Mouse (Mus musculus) CD4-positive, CD25-positive, alpha-beta regulatory T cell, adult 2 months (primary cell): ENCODE measurements around the gene Eif4g3.
"Not testable (repeated sequence)": the region's sequence is repeated elsewhere in the genome, so short reads cannot be mapped to it uniquely, and the experiment has no call there.

Experiments
- DNase-seq: peaks from one replicate; pipeline ENCODE4 v3.0.0-alpha.2; 2012; ENCODE audit warnings: low read depth, low spot score

The Eif4g3 gene

DNA sequence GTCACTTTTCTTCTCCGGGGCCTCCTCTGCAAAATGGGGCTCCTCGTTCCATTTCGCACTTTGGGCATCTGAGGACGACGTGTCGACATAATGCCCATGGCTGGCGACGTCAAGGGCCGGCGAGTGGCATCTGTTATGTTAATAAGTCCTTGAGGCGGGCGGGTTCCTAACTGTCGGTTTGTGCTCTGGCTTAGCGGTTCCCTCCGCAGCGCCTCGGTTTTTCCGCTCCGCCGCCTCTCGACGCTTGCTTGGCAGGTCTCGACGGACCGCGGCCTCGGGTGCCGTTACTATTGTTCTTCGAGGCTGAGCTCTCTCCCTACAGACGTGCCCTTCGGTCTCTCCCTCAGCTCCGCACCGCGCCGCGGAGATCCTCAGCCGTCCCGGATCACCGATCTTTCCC is at the start of gene Eif4g3:
Eif4g3 (plus strand) TSS at position 133 of the 400 bp plus-strand sequence.
- DNase-seq, result no peak

DNA sequence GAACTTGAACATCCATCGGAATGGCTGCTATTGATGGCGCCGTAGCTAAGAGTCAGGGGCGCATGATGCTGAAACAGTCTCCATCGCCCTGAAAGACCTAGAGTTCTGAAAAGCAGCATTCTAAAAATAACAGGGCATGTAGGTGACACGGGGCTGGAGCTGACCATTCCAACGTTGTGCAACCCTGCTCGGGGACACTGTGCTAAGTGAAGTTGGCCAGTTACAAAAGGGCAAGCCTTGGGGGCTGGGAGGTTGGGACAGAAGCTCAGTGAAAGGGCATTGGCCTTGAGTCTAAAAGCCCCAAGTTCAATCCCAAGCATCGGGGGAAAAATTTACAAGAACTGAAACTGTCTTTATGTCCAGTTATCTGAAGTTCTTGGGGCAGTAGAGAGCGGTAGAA is 49.3 kb upstream of the Eif4g3 start:
- no peak for DNase-seq

DNA sequence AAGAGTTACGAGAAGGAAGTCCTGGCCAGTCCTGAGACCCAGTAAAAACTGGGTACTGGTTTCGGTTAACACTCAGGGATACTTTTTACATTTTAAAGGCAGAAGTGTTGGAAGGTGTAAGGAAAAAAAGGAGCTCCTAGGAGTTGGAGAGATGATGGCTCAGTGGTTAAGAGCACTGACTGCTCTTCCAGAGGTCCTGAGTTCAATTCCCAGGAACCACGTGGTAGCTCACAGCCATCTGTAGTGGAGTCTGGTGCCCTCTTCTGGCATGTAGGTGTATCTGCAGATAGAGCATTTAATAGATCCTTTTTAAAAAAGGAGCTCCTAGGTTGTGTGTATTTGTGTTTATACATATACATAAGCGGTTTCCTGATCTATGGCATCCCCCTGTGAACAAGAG is 47.4 kb upstream of the Eif4g3 start:
- DNase-seq, result peak; percentile 56

DNA sequence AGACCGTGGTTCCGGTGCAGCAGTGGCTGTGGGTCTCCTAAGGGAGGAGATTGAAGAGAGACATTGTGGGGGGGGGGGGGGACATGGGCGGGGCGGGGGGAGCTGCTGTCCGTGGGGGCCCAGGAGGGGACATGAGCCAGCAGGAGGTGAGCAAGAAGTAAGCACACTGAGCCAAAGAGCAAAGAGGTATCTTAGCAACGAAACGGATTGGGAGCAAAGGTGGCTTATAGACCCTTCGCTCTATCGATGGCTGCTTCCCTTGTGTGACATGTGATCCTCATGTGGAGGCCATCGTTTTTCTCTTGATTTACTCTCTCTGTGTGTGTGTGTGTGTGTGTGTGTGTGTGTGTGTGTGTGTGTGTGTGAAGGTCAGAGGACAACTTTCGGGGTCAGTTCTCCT is 46.4 kb upstream of the Eif4g3 start:
- no peak for DNase-seq

DNA sequence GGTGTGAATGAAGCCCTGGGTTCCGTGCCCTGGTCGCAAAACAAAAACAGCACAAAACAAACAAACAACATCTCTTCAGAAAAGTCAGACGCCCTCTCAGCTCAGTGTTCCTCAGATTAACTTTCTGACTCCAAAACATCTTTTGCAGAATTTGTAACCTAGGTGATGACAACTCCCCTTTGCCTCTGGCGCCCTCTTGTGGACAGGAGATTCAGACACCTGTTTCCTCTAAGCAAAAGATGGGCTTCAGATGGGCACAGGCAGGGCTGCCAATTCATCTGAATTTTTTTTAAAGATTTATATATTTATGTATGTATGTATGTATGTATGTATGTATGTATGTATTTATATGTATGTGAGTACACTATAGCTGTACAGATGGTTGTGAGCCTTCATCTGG is 40.0 kb upstream of the Eif4g3 start:
- peak; percentile 88 for DNase-seq

DNA sequence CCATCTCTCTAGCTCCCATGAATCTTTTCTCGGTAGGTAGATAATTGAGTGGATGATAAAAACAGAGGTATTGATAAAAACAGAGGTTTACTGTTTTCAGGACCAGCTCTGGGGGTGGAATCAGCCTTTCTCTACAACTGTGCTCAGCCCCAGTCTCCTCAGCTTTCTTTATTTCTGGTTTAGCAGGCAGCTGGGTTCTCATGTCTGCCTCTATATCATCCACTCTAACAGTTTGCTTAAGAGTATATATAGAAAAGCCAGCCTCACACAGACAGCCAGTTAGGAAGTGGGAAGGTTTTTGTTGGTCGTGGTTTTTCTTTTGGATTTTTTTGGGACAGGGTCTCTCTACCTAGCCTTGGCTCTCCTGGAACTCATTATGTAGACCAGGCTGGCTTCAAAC is 38.6 kb upstream of the Eif4g3 start:
- no peak for DNase-seq

DNA sequence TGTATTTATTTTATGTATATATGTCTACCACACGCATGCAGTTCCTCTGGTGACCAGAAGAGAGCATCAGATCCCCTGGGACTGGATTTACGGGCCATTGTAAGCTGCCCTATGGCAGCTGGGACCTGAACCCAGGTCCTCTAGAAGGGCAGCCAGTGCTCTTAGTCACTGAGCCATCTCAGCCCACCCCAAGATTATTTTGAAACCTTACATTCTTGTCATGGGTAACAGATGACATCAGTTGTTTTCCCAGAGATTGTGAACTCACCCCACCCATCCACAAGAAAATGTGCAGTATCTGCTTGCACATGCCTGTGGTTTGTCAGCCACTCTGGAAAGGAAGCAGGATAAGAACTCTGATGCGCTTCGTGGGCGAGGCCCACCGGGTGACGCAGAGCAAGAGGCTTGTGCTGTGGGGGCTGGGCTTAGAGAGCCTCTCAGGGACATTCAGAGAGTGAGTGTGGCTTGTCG is 37.9 kb upstream of the Eif4g3 start:
- no peak for DNase-seq

DNA sequence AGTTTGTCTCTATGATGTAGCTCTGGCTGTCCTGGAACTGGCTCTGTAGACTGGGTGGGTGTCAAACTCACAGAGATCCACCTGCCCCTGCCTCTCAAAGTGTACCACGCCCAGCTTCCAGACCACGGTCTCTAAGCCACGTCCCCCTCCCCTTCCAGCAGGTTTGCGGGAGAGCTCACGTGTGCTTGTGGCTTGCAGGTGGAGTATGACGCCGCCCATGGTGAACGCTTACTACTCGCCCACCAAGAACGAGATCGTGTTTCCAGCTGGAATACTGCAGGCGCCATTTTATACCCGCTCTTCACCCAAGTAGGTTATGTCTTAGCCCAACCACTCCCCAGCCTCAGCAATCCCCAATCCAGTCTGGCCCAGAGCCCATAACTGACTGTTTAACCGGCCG is 36.6 kb upstream of the Eif4g3 start:
- DNase-seq, result no peak

DNA sequence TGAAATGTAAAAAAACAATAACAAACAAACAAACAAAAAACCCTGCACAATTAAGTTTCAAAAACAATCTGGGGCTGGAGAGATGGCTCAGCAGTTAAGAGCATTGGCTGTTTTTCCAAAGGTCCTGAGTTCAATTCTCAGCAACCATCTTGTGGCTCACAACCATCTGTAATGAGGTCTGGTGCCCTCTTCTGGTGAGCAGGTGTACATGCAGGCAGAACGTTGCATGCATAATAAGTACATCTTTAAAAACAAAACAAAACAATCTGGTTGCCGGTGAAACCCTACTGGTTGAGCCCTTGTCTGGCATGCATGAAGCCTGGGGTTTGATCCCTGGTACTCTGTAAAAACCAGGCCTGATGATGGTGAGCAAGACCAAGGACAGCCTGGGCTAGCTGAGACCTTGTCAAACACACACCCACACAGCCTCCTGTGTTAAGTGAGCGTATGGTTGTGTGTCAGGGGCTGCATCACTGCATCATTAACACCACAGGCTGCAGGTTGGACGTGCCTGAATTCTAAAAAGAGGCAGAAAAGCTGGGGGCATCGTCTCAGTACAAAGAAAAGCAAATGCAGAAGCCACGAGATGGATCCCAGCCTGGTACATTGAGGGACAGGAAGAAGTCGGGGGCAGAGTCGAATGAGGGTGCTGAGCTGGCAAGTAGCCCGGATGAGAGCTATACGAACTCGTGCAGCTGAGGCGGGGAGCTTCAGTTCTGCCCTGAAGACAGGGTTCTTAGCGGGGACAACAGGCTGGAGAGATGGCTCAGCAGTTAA is 32.7 kb upstream of the Eif4g3 start:
- peak; percentile 58 for DNase-seq

DNA sequence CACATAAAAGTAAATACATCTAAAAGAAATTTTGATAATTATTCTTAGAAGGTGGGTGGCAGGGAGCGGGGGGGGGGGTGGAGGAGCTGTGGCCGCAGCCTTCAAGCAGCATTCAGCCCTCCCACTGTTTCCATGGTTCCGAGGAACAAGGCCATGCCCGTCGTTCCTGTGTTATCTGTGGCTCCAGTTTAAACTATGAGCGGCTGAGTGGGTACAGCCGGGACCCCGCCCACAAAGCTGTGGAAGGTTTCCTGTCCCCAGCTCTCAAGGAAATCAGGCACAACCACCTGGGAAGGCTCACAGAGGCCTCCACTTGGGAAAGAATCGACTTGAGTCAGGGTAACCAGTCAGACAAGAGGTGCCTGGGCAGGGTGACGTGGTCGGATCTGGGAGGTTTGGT is 32.1 kb upstream of the Eif4g3 start:
- no peak for DNase-seq

DNA sequence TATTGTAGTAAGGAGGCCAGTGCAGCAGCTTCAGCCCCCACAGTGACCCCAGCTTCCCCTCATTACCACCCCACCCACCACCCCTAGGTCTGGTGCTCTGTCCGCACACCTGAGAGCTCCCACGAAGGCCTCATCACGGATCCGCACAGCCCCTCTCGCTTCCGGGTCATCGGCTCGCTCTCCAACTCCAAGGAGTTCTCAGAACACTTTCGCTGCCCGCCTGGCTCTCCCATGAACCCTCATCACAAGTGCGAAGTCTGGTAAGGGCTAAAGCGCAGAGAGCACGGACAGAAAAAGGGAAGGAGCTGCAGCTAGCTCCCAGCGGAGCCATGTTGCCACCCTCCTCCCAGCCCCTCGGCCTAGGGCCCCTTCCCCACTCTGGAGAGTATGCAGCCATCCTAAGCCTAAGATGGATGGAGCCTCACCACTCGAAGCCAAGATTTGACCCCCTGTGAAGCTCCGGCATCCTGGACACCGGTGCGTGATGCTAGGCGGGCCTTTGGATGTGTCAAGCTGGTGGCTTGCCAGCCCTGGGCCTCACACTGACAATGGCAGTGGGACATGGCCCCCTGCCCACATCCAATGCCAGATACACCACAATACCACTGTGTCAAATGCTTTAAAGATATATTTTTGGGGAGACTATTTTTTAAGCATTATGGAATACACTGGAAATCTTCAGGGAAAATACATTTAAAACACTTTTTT is 30.0 kb upstream of the Eif4g3 start:
- DNase-seq, result no peak

DNA sequence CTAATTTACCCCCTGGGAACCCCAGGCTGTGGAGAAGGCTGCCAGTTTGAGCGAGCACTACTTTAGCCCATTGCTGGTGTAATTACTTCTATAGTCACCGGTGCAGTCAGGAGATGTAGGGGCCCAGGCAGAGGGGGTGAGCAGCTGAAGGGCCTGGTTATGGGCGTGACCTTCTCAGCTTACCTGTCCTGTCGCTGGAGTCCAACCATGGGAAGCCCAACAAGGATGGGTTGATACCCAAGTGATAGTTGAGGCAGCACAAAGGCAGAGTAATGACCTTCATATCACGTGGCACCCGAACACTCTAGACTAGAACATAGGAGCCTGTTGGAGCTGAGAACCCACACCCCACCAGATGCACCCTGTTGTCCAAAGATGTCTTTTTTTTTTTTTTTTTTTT is 29.4 kb upstream of the Eif4g3 start:
- DNase-seq, result no peak

DNA sequence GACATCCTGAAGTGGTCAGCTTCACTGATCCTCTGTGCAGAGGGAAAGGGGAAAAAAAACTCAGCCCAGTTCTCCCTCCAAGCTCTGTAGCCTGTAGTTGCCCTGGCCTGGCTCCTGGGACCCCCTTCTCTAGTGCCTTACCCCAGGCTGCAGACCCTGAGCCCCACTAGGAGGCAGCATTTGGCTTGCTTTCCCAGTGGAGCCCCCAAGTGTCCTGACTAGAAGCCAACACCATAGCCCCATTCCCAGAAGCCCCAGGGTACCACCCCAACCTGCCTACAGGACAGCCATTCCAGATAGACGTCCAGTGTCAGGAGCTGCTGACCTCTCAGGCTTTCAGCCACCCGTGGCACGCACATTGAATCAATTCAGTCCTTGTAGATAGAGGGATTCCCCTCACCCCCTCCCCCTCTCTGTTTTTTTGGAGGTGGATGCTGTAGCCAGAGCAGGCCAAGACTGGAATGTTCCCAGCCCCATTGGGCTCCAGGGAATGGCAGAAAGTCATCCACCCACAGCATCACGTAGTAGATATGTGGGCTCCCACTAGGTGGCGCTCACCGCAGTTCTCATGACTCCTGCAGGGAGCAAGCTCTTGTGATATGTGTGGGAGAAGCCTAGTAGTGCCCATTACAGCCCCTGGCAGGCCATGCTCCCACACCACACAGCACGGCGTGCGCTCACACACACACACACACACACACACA is 28.8 kb upstream of the Eif4g3 start:
- DNase-seq, result peak; percentile 81

DNA sequence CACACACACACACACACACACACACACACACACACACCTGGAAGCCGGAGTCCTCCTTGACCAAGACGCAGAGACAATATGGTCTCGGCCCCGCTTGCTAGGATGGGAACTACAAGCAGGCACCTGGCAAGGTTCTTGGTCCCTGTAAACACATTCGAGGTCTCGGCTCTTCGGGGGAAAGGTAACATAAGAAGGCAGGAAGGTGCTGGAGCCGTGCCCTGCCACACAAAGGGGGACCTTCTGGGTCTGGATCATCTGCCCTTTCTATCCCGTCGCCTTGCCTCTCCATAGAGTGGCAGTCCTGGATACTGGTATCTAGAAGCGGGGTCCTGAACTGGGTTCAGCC is 28.3 kb upstream of the Eif4g3 start:
- no peak for DNase-seq

DNA sequence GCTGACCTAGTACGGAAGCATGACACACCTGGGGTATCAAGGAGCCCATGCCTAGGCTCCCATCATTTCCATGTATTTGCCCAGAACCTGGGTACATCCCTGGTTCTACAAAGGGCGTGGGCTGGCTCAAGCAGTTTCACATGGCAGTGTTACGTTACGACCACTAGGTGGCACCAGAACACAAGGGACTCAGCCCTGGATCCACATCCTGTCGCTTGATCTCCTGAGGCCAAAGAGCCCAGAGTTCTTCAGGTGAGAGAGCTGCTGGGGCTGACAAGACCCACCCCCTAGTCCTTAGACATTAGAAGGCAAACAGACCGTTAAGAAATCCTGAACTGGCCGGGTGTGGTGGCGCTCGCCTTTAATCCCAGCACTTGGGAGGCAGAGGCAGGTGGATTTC is 24.6 kb upstream of the Eif4g3 start:
- peak; percentile 92 for DNase-seq

DNA sequence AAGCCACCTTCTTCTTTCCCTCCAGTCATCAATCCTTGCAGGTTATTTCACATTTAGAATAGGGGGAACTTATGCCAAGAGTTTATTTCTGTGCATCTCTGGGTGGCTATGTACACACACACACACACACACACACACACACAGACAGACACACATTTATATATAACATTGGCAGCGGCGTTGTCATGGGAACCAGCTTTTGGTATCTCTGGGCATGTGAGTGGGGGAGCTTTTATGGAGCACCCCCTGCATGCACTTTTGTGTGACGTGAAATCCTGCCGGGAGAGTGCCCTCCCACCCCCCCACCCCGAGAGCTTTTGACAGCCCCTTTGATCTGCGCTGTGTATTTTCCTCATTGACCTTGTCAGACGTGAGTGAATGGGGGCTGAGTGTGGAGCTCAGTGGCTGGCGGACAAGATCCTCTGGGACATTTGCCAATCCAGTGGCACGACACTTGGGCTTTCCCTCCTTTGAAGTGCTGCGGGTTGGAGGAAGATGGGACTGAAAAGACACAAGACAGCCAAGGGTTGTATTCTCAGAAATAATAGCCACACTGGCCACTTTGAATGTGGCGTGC is 22.1 kb upstream of the Eif4g3 start:
- not testable (repeated sequence) for DNase-seq

DNA sequence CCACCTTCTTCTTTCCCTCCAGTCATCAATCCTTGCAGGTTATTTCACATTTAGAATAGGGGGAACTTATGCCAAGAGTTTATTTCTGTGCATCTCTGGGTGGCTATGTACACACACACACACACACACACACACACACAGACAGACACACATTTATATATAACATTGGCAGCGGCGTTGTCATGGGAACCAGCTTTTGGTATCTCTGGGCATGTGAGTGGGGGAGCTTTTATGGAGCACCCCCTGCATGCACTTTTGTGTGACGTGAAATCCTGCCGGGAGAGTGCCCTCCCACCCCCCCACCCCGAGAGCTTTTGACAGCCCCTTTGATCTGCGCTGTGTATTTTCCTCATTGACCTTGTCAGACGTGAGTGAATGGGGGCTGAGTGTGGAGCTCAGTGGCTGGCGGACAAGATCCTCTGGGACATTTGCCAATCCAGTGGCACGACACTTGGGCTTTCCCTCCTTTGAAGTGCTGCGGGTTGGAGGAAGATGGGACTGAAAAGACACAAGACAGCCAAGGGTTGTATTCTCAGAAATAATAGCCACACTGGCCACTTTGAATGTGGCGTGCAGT is 17.9 kb upstream of the Eif4g3 start:
- DNase-seq, result not testable (repeated sequence)

DNA sequence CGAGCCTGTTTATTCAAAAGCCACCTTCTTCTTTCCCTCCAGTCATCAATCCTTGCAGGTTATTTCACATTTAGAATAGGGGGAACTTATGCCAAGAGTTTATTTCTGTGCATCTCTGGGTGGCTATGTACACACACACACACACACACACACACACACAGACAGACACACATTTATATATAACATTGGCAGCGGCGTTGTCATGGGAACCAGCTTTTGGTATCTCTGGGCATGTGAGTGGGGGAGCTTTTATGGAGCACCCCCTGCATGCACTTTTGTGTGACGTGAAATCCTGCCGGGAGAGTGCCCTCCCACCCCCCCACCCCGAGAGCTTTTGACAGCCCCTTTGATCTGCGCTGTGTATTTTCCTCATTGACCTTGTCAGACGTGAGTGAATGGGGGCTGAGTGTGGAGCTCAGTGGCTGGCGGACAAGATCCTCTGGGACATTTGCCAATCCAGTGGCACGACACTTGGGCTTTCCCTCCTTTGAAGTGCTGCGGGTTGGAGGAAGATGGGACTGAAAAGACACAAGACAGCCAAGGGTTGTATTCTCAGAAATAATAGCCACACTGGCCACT is 13.7 kb upstream of the Eif4g3 start:
- not testable (repeated sequence) for DNase-seq

DNA sequence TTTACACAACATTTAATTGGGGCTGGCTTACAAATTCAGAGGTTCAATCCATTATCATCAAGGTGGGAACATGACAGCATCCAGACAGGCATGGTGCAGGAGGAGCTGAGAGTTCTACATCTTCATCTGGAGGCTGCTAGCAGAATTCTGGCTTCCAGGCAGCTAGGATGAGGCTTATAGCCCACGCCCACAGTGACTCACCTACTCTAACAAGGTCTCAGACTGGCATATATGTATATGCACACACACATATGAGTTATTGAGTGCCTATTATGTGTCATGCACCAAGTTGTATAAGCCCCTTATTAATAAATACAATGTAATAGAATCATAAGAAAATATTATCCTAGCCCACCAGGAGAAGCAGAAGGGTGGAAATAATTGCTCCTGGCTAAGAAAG is 10.0 kb upstream of the Eif4g3 start:
- DNase-seq, result no peak

DNA sequence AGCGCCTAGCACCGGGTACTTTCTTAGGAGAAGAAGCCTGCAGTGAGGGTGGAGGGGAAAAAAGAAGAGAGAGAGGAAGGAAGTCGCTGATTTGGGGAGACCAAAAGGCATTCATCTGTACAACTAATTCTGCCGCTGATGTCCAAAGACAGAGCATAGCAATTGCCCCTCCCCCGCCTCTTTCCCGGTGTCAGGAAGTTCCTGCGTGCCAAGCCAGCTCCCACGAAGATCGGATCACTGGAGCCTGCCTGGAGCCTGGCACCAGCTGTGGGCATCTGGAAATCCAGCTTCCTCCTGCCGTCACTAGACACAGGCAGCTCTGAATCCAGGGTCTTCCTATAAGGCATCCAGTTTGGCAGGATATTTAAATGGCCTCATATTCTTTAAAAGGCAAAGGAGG is 8.6 kb upstream of the Eif4g3 start:
- DNase-seq, result no peak

DNA sequence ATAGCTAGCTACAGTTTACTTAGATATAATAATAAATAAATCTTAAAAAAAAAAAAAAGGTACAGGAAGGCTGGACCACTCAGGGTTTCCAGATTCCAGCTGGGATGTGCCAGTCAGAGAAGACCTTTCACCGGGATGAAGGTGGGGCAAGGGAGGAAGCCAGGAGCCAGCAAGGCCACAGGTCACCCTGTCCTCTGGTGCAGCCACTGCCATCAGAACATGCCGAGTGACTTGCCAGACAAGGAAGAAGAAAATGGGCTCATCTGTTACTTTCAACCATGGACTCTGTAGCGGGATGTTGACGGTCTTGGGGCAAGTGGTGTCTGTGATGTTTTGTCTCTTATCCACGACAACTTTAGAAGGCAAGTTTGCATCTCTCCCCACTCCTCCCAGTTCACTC is 8.1 kb upstream of the Eif4g3 start:
- DNase-seq, result no peak

DNA sequence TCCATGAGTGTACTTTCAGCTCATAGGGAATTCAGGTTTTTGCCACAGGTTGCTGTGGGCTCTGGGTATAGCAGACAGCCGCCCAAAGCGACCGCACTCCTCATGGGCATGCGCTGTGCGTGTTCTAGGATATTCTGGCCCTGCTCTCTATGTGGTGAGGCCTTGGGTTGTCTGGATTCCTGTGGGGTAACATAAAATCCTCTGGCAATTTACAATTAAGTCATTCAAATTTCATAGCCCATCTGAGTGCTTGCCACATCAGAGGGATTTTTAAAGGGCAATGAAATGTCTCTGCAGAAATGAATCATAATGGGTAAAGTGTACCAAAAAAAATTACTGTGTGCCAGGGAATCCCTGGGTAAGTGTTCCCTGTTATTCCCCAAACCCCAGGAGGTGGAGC is 3.4 kb upstream of the Eif4g3 start:
- DNase-seq, result no peak
